ENCODE assay signal across 16 mouse cellular contexts in the genomic region with DNA sequence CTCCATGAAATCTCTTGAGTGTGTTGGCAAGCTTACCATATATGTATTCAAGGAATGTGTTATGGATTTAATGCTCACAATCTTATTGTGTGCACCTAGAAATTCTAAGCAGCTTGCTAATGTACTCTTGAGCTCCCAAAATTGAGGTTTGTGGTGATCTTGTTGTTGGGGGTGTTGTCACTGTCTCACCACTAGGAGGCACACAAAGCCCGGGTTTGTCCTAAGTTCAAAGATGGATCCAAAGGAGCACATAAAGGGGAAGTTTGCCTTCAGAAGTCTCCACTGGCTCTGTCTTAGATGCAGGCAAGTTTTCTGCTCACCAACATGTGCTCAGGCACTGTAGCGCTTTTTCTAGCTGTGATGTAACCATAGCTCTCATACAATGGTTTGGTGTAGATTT.
DNase-seq lines count a peak whose midpoint lies in the region; ATAC-seq and TF ChIP-seq lines count a peak whose summit lies in the region.
"Had no signal": no experiment of that assay in that cellular context is flagged by ENCODE, and none has a peak within 500 bp of the region (broad histone marks: within the 10 kb centered on the region; RNA-seq: fewer than 3 reads in every experiment).

No protein-coding gene starts in this region.

- no peak for TF ChIP-seq EP300 in lung, postnatal 0 days (IDR thresholded peaks at IDR 0.05)

- H3K27ac ChIP-seq in hindbrain, embryonic 10.5 days: no peak overlapping the region
- H3K27ac ChIP-seq in hindbrain, embryonic 12.5 days: no peak overlapping the region
- H3K27ac ChIP-seq in lung, postnatal 0 days (ENCODE audit: low read length): no peak overlapping the region
- H3K27ac ChIP-seq: liver, embryonic 14.5 days; macrophage had no signal

- no peak overlapping the region for H3K9ac ChIP-seq in hindbrain, embryonic 12.5 days
- H3K9ac ChIP-seq in lung, postnatal 0 days (replicated peaks; ENCODE audit: low read depth): no peak overlapping the region
- H3K9ac ChIP-seq: heart, embryonic 12.5 days; liver, embryonic 14.5 days had no signal

- H3K4me3 ChIP-seq in hindbrain, embryonic 10.5 days: no peak overlapping the region
- H3K4me3 ChIP-seq in hindbrain, embryonic 12.5 days: no peak overlapping the region
- H3K4me3 ChIP-seq in lung, postnatal 0 days (ENCODE audit: low read depth, low read length): no peak overlapping the region
- H3K4me3 ChIP-seq: heart, embryonic 12.5 days had no signal

- 0 out of 2 replicates have a peak, but pooled peaks cover 11% of the 10 kb centered on the region for H3K9me3 ChIP-seq in hindbrain, embryonic 10.5 days
- peaks cover 4% of the 10 kb centered on the region for H3K9me3 ChIP-seq in hindbrain, embryonic 12.5 days (replicated peaks)
- H3K9me3 ChIP-seq in lung, postnatal 0 days (ENCODE audit: low read length): no peaks in the 10 kb centered on the region
- H3K9me3 ChIP-seq: heart, embryonic 12.5 days had no signal

- 36% methylated on average over 2 of the region's 2 CpGs for WGBS in hindbrain, embryonic 10.5 days
- 44% methylated on average over 2 of the region's 2 CpGs for WGBS in hindbrain, embryonic 12.5 days
- 27% methylated on average over 2 of the region's 2 CpGs for WGBS in lung, postnatal 0 days

- no peaks in the 10 kb centered on the region for H3K4me1 ChIP-seq in hindbrain, embryonic 10.5 days (replicated peaks)
- H3K4me1 ChIP-seq in hindbrain, embryonic 12.5 days: no peaks in the 10 kb centered on the region
- H3K4me1 ChIP-seq in lung, postnatal 0 days (ENCODE audit: insufficient read depth, low read depth, low read length): no peaks in the 10 kb centered on the region
- H3K4me1 ChIP-seq: heart, embryonic 12.5 days had no signal

- peak; percentile 29; the same call in 1 of the 2 replicates for TF ChIP-seq CTCF in lung, postnatal 0 days (IDR thresholded peaks at IDR 0.05)

- peak; percentile 2 for DNase-seq in hindbrain, embryonic 10.5 days (ENCODE audit: low spot score)
- DNase-seq in lung, postnatal 0 days (ENCODE audit: low spot score): no peak
- no peak for DNase-seq in lung, postnatal 14 days
- peak; percentile 24 for DNase-seq in embryo, embryonic 10 days (ENCODE audit: low spot score)
- DNase-seq in splenic B cell, adult 2 months (ENCODE audit: low read depth, low spot score): peak; percentile 0
- no peak for DNase-seq in ovary, postnatal 10 days (ENCODE audit: low spot score)
- DNase-seq in adrenal gland, postnatal 14 days: no peak
- DNase-seq: gastrocnemius, postnatal 10 days; heart, postnatal 4 days; kidney, adult 9 months; right cerebral cortex, postnatal 14 days had no signal

- no peak overlapping the region for H3K4me2 ChIP-seq in hindbrain, embryonic 12.5 days (replicated peaks)
- H3K4me2 ChIP-seq in lung, postnatal 0 days (replicated peaks; ENCODE audit: low read depth, low read length): no peak overlapping the region
- H3K4me2 ChIP-seq: heart, embryonic 12.5 days had no signal

- no peaks in the 10 kb centered on the region for H3K27me3 ChIP-seq in hindbrain, embryonic 10.5 days (ENCODE audit: insufficient read depth, poor library complexity, severe bottlenecking)
- H3K27me3 ChIP-seq in hindbrain, embryonic 12.5 days: no peaks in the 10 kb centered on the region
- no peaks in the 10 kb centered on the region for H3K27me3 ChIP-seq in lung, postnatal 0 days (replicated peaks; ENCODE audit: insufficient read depth, low read length)
- no peaks in the 10 kb centered on the region for H3K27me3 ChIP-seq in splenic B cell, adult 2 months (ENCODE audit: control insufficient read depth, insufficient read depth, low read length, poor library complexity, severe bottlenecking)
- H3K27me3 ChIP-seq: heart, embryonic 12.5 days had no signal

- ATAC-seq in hindbrain, embryonic 12.5 days (ENCODE audit: low FRiP score): no peak
- no peak for ATAC-seq in lung, postnatal 0 days
- ATAC-seq: forebrain, embryonic 16.5 days had no signal

- no peaks in the 10 kb centered on the region for H3K36me3 ChIP-seq in hindbrain, embryonic 10.5 days
- no peaks in the 10 kb centered on the region for H3K36me3 ChIP-seq in hindbrain, embryonic 12.5 days
- H3K36me3 ChIP-seq in lung, postnatal 0 days (ENCODE audit: insufficient read depth, low read length): no peaks in the 10 kb centered on the region
- H3K36me3 ChIP-seq in splenic B cell, adult 2 months (ENCODE audit: control insufficient read depth, insufficient read depth, low read length, poor library complexity, severe bottlenecking): no peaks in the 10 kb centered on the region
- H3K36me3 ChIP-seq: heart, embryonic 12.5 days had no signal

Comparison
In these comparisons a context has a peak if more than half of its experiments do, and no peak if none do; other contexts are left out.
1. DNase-seq: peak in hindbrain, embryonic 10.5 days (single experiment), embryo, embryonic 10 days (single experiment) and splenic B cell, adult 2 months (single experiment); none in lung, postnatal 0 days (single experiment), lung, postnatal 14 days (single experiment), ovary, postnatal 10 days (single experiment) and adrenal gland, postnatal 14 days (single experiment).